Mouse (Mus musculus) heart, adult 2 months (tissue): ENCODE data around the gene Morc2b.

ENCODE experiments used
- CTCF ChIP-seq: fragments of 200-600 bp; IDR thresholded peaks from 2 replicates; pipeline ENCODE4 v1.8.1; 2022; ENCODE audit warnings: antibody characterized with exemption, mild to moderate bottlenecking, moderate library complexity
- EP300 ChIP-seq: fragments of 200-500 bp; IDR thresholded peaks from 2 replicates; pipeline ENCODE4 v1.6.1; 2011; ENCODE audit warnings: low read depth, low read length, control low read depth; ENCODE audit not compliant: insufficient read depth
- POLR2A ChIP-seq: fragments of 200-500 bp; IDR thresholded peaks from 2 replicates; pipeline ENCODE4 v1.6.1; 2011; ENCODE audit warnings: mild to moderate bottlenecking, low read depth, low read length, control low read depth; ENCODE audit not compliant: insufficient read depth

DNA sequence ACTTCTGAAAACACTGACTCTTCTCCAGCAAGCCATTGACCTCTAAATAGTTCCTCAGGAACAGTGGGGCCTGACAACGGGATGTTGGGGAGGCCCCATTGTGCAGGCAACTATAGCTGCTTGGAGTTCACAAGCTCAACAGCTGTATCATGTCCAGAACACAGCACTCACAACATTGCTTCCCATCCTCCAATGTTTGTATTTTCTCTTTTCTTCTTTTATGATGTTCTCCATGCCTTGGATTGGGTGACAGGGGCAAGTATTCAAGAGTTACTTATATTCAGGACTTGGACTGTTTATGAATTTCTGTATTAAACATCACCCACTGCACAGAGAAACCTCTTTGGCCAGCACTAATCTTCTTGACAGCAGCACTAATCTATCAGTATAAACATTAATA, 47.9 kb downstream of the Morc2b start:
- TF ChIP-seq POLR2A: no peak
- no peak for TF ChIP-seq CTCF
- TF ChIP-seq EP300: no peak
